Mouse (Mus musculus) cortical plate, adult 2 months (tissue): ENCODE measurements around the gene Cdc25b.

ENCODE experiments used
- CTCF ChIP-seq: fragments of 200-500 bp; IDR thresholded peaks from 2 replicates; pipeline ENCODE4 v1.5.1; 2011; ENCODE audit warnings: mild to moderate bottlenecking, control low read depth, low read length; ENCODE audit not compliant: insufficient read depth; ENCODE audit errors: extremely low read depth
- POLR2A ChIP-seq: fragments of 200-500 bp; IDR thresholded peaks from 2 replicates; pipeline ENCODE4 v1.6.1; 2011; ENCODE audit warnings: mild to moderate bottlenecking, low read length, control low read depth; ENCODE audit not compliant: insufficient read depth; ENCODE audit errors: extremely low read depth

DNA sequence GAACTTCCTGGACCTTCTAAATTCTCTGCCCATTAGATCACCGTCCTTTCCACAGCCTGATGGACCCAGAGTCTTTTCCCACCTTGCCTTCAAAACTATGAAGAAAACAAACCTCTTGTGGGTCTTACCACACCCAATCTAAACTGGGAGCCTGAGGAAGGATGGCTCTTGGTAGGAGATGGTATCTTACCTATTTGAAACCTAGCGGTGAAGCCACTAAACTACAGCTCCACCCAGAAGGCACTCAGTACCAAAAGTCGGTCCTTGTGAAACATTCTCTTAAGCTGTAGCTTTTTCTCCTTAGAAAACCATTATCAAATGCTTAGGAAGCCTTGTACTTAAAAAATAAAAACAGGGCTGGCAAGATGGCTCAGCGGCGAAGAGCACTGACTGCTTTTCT lies 1.6 kb downstream of the Cdc25b start:
- TF ChIP-seq CTCF = no peak
- TF ChIP-seq POLR2A = no peak
